Mouse (Mus musculus) heart, postnatal 14 days (tissue): ENCODE measurements around the gene Gm13128. TPM values are rescaled to one million over a fixed set of nuclear protein-coding genes. Genes with fewer than 3 reads are reported as not detected.
"Not testable (repeated sequence)": the region's sequence is repeated elsewhere in the genome, so short reads cannot be mapped to it uniquely, and the experiment has no call there.

Experiments used
- DNase-seq, 2 experiments: peaks; one replicate each; pipeline ENCODE4 v3.0.0; 2021 to 2022
- intact Hi-C: fragments of 180-260 bp; cut with DNase I; formaldehyde crosslinking; loops from one replicate; pipeline ENCODE4 v1.15.1; 2025
- long read RNA-seq, 2 experiments: library from polyadenylated mRNA; stranded (forward); transcript quantifications; one replicate each; pipeline ENCODE4 v2.0.0; 2021
- total RNA-seq, 2 experiments: library from RNA; stranded (reverse); gene quantifications; 2 replicates each; pipeline ENCODE4 v1.2.3; 2021

Gm13128 gene
- total RNA-seq: not detected
- long read RNA-seq, experiment 1: 0 reads
- long read RNA-seq, experiment 2: 0 reads

GRCm38 (mm10) chr4:144329949-144330348 lies at the start of gene Gm13128:
Gene Gm13128 (plus strand): TSS chr4:144330249.
- DNase-seq, intact Hi-C loops: not testable (repeated sequence)

- intact Hi-C loops, DNase-seq: not testable (repeated sequence)
Measured at GRCm38 (mm10) chr4:144280388-144280787, 49.7 kb upstream of the Gm13128 start, which contains the start of gene Pramel5. Gene Pramel5 (minus strand): TSS chr4:144280488.

GRCm38 (mm10) chr4:144299414-144299813 lies 30.6 kb upstream of the Gm13128 start:
- intact Hi-C loops: loop anchor here (10.0 kb wide), 1 partner anchor 255 kb away; no protein-coding TSS in a partner anchor
- not testable (repeated sequence) for DNase-seq

GRCm38 (mm10) chr4:144312666-144313460 lies 17.2 kb upstream of the Gm13128 start:
- intact Hi-C loops, DNase-seq: not testable (repeated sequence)

DNA sequence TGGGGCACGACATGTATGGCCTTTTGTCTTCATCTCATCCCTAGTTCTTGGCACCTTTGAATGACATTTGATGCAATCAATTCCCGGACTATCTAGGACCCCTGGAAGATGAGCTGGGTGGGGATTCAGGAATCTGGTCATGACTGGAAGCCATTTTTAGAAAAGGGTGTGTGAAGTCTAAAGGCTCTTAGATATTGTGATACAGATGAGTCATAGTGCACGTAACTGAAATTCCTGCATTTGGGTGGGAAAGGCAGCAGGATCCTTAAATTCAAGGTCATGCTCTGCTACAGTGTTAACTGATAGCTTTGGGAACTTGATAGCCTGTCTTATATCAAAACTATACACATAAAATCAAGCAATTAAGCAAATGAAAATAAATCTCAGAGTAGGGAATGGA lies 5.8 kb downstream of the Gm13128 start:
- DNase-seq, intact Hi-C loops: not testable (repeated sequence)

- DNase-seq, intact Hi-C loops: not testable (repeated sequence)
Measured at GRCm38 (mm10) chr4:144357642-144358041, 27.6 kb downstream of the Gm13128 start, which contains the start of gene Gm13119. Gene Gm13119 (plus strand): TSS chr4:144357942.

GRCm38 (mm10) chr4:144377911-144378310 lies 47.9 kb downstream of the Gm13128 start, which contains the start of gene Pramef20:
Gene Pramef20 (minus strand): TSS chr4:144377933.
- no peak for DNase-seq
- intact Hi-C loops: no loop called here

Other genes starting within 250 kb of the Gm13128 start
- not detected for gene Gm13102, start 223.8 kb upstream of the Gm13128 start, total RNA-seq
- not detected for gene Oog3, start 167.6 kb upstream of the Gm13128 start, total RNA-seq
- gene Oog2, start 139.5 kb upstream of the Gm13128 start, total RNA-seq: not detected
- not detected for gene C87977, start 116.9 kb upstream of the Gm13128 start, total RNA-seq
- not detected for gene Pramel5, start 49.8 kb upstream of the Gm13128 start, total RNA-seq
- gene Gm13119, start 27.7 kb downstream of the Gm13128 start, total RNA-seq: not detected
- gene Pramef20, start 47.7 kb downstream of the Gm13128 start, total RNA-seq: not detected
- gene Pramef12, start 78.2 kb downstream of the Gm13128 start, total RNA-seq: not detected
- not detected for gene 1700012P22Rik, start 108.5 kb downstream of the Gm13128 start, total RNA-seq
- not detected for gene Gm9944, start 123.1 kb downstream of the Gm13128 start, total RNA-seq
- not detected for gene Aadacl3, start 133.5 kb downstream of the Gm13128 start, total RNA-seq
- not detected for gene 9430007A20Rik, start 189.6 kb downstream of the Gm13128 start, total RNA-seq
- gene Gm13124, start 234.9 kb downstream of the Gm13128 start, total RNA-seq: not detected